Mouse (Mus musculus): ENCODE data around the gene Usp17la. TPM values are rescaled to one million over a fixed set of nuclear protein-coding genes. Genes with fewer than 3 reads are reported as not detected.
"Not testable (repeated sequence)": the region's sequence is repeated elsewhere in the genome, so short reads cannot be mapped to it uniquely, and the experiment has no call there.

Usp17la gene
- polyA plus RNA-seq (2014; fragmentation: Nextera tagmentation; extraction: Ambion mirVana) = not detected in 2 replicates

GRCm38 (mm10) chr7:104856709-104857108 is at the start of gene Usp17la:
Gene Usp17la, plus strand, starts transcription at chr7:104857009.
- H3K9me3 ChIP-seq (ENCODE audit: control insufficient read depth, low read length); H3K27me3 ChIP-seq (replicated peaks; ENCODE audit: control insufficient read depth, insufficient read depth, low read length); H3K4me1 ChIP-seq (replicated peaks; ENCODE audit: control insufficient read depth, insufficient read depth, low read length); ATAC-seq (replicated peaks; ENCODE audit: low FRiP score, low TSS enrichment, low read depth); H3K4me3 ChIP-seq (ENCODE audit: low read depth, low read length); H3K36me3 ChIP-seq (ENCODE audit: control insufficient read depth, insufficient read depth, low read length); H3K9ac ChIP-seq (ENCODE audit: low read length); DNase-seq (ENCODE audit: low spot score); H3K27ac ChIP-seq (ENCODE audit: low read depth); H3K4me2 ChIP-seq (ENCODE audit: low read length): not testable (repeated sequence)
- 70% methylated on average over 2 of the region's 2 CpGs for WGBS

GRCm38 (mm10) chr7:104810335-104810734 is 46.5 kb upstream of the Usp17la start:
- H3K9ac ChIP-seq (ENCODE audit: low read length); H3K4me3 ChIP-seq (ENCODE audit: low read depth, low read length); H3K27me3 ChIP-seq (replicated peaks; ENCODE audit: control insufficient read depth, insufficient read depth, low read length); DNase-seq (ENCODE audit: low spot score); H3K4me2 ChIP-seq (ENCODE audit: low read length); H3K27ac ChIP-seq (ENCODE audit: low read depth); ATAC-seq (replicated peaks; ENCODE audit: low FRiP score, low TSS enrichment, low read depth); H3K36me3 ChIP-seq (ENCODE audit: control insufficient read depth, insufficient read depth, low read length); H3K9me3 ChIP-seq (ENCODE audit: control insufficient read depth, low read length); H3K4me1 ChIP-seq (replicated peaks; ENCODE audit: control insufficient read depth, insufficient read depth, low read length): not testable (repeated sequence)
- 85% methylated on average over 8 of the region's 8 CpGs for WGBS

- Histone ChIP-seq H3K4me2 (ENCODE audit: low read length) (no peak within 1 kb of the TSS), H3K4me1 (replicated peaks; ENCODE audit: control insufficient read depth, insufficient read depth, low read length) (no peaks in the 10 kb centered on the region), H3K36me3 (ENCODE audit: control insufficient read depth, insufficient read depth, low read length) (no peaks in the 10 kb centered on the region), H3K27ac (ENCODE audit: low read depth) (no peak within 1 kb of the TSS), H3K4me3 (ENCODE audit: low read depth, low read length) (no peak within 1 kb of the TSS), H3K27me3 (replicated peaks; ENCODE audit: control insufficient read depth, insufficient read depth, low read length) (no peaks in the 10 kb centered on the region), H3K9me3 (ENCODE audit: control insufficient read depth, low read length) (no peaks in the 10 kb centered on the region), H3K9ac (ENCODE audit: low read length) (no peak within 1 kb of the TSS)
- ATAC-seq (replicated peaks; ENCODE audit: low FRiP score, low TSS enrichment, low read depth) (no peak), DNase-seq (ENCODE audit: low spot score) (no peak)
- 53% methylated on average over 1 of the region's 1 CpGs for WGBS
Measured at GRCm38 (mm10) chr7:104842503-104842902, 14.3 kb upstream of the Usp17la start, which contains the start of gene Usp17lb. Gene Usp17lb, minus strand, starts transcription at chr7:104842603.

GRCm38 (mm10) chr7:104843731-104844287 is 13.0 kb upstream of the Usp17la start:
- WGBS = 94% methylated on average over 1 of the region's 1 CpGs
- Histone ChIP-seq H3K36me3 (ENCODE audit: control insufficient read depth, insufficient read depth, low read length) (no peaks in the 10 kb centered on the region), H3K9me3 (ENCODE audit: control insufficient read depth, low read length) (no peaks in the 10 kb centered on the region), H3K4me3 (ENCODE audit: low read depth, low read length) (no peak overlapping the region), H3K27me3 (replicated peaks; ENCODE audit: control insufficient read depth, insufficient read depth, low read length) (no peaks in the 10 kb centered on the region), H3K4me2 (ENCODE audit: low read length) (no peak overlapping the region), H3K4me1 (replicated peaks; ENCODE audit: control insufficient read depth, insufficient read depth, low read length) (no peaks in the 10 kb centered on the region), H3K27ac (ENCODE audit: low read depth) (no peak overlapping the region), H3K9ac (ENCODE audit: low read length) (no peak overlapping the region)
- ATAC-seq (replicated peaks; ENCODE audit: low FRiP score, low TSS enrichment, low read depth) = no peak
- no peak for DNase-seq (ENCODE audit: low spot score)

- not testable (repeated sequence) for ATAC-seq (replicated peaks; ENCODE audit: low FRiP score, low TSS enrichment, low read depth); DNase-seq (ENCODE audit: low spot score); H3K9me3 ChIP-seq (ENCODE audit: control insufficient read depth, low read length); H3K4me3 ChIP-seq (ENCODE audit: low read depth, low read length); H3K27ac ChIP-seq (ENCODE audit: low read depth); H3K9ac ChIP-seq (ENCODE audit: low read length); H3K4me2 ChIP-seq (ENCODE audit: low read length); H3K36me3 ChIP-seq (ENCODE audit: control insufficient read depth, insufficient read depth, low read length); H3K4me1 ChIP-seq (replicated peaks; ENCODE audit: control insufficient read depth, insufficient read depth, low read length); H3K27me3 ChIP-seq (replicated peaks; ENCODE audit: control insufficient read depth, insufficient read depth, low read length)
- WGBS = 80% methylated on average over 2 of the region's 2 CpGs
Measured at GRCm38 (mm10) chr7:104851546-104851945, 5.3 kb upstream of the Usp17la start.

- ATAC-seq (replicated peaks; ENCODE audit: low FRiP score, low TSS enrichment, low read depth) = no peak
- 84% methylated on average over 3 of the region's 3 CpGs for WGBS
- no peaks in the 10 kb centered on the region for H3K9me3 ChIP-seq (ENCODE audit: control insufficient read depth, low read length)
Measured at GRCm38 (mm10) chr7:104855248-104855750, 1.5 kb upstream of the Usp17la start.

GRCm38 (mm10) chr7:104857683-104858082 is 874 bp downstream of the Usp17la start:
- Histone ChIP-seq H3K4me2 (ENCODE audit: low read length) (no peak overlapping the region), H3K4me1 (replicated peaks; ENCODE audit: control insufficient read depth, insufficient read depth, low read length) (no peaks in the 10 kb centered on the region), H3K27me3 (replicated peaks; ENCODE audit: control insufficient read depth, insufficient read depth, low read length) (no peaks in the 10 kb centered on the region), H3K9ac (ENCODE audit: low read length) (no peak overlapping the region), H3K4me3 (ENCODE audit: low read depth, low read length) (no peak overlapping the region), H3K27ac (ENCODE audit: low read depth) (no peak overlapping the region), H3K36me3 (ENCODE audit: control insufficient read depth, insufficient read depth, low read length) (no peaks in the 10 kb centered on the region), H3K9me3 (ENCODE audit: control insufficient read depth, low read length) (no peaks in the 10 kb centered on the region)
- no peak for ATAC-seq (replicated peaks; ENCODE audit: low FRiP score, low TSS enrichment, low read depth)
- WGBS = 63% methylated on average over 1 of the region's 1 CpGs
- no peak for DNase-seq (ENCODE audit: low spot score)

More at GRCm38 (mm10) chr7:104855248-104855750, 1.5 kb upstream of the Usp17la start:
- H3K27me3 ChIP-seq (replicated peaks; ENCODE audit: control insufficient read depth, insufficient read depth, low read length) = no peaks in the 10 kb centered on the region
- H3K9ac ChIP-seq (ENCODE audit: low read length) = no peak overlapping the region
- no peak overlapping the region for H3K27ac ChIP-seq (ENCODE audit: low read depth)
- no peak overlapping the region for H3K4me3 ChIP-seq (ENCODE audit: low read depth, low read length)
- no peaks in the 10 kb centered on the region for H3K36me3 ChIP-seq (ENCODE audit: control insufficient read depth, insufficient read depth, low read length)
- DNase-seq (ENCODE audit: low spot score) = no peak
- H3K4me1 ChIP-seq (replicated peaks; ENCODE audit: control insufficient read depth, insufficient read depth, low read length) = no peaks in the 10 kb centered on the region
- no peak overlapping the region for H3K4me2 ChIP-seq (ENCODE audit: low read length)

- H3K4me2 ChIP-seq (ENCODE audit: low read length) = no peak overlapping the region
- H3K36me3 ChIP-seq (ENCODE audit: control insufficient read depth, insufficient read depth, low read length) = no peaks in the 10 kb centered on the region
- H3K4me3 ChIP-seq (ENCODE audit: low read depth, low read length) = no peak overlapping the region
- H3K27me3 ChIP-seq (replicated peaks; ENCODE audit: control insufficient read depth, insufficient read depth, low read length) = no peaks in the 10 kb centered on the region
- WGBS = 80% methylated on average over 3 of the region's 3 CpGs
- DNase-seq (ENCODE audit: low spot score) (no peak), ATAC-seq (replicated peaks; ENCODE audit: low FRiP score, low TSS enrichment, low read depth) (no peak)
- no peaks in the 10 kb centered on the region for H3K9me3 ChIP-seq (ENCODE audit: control insufficient read depth, low read length)
- H3K9ac ChIP-seq (ENCODE audit: low read length) = no peak overlapping the region
- H3K27ac ChIP-seq (ENCODE audit: low read depth) = no peak overlapping the region
- H3K4me1 ChIP-seq (replicated peaks; ENCODE audit: control insufficient read depth, insufficient read depth, low read length) = no peaks in the 10 kb centered on the region
Measured at GRCm38 (mm10) chr7:104861381-104861780, 4.6 kb downstream of the Usp17la start.

- no peak for DNase-seq (ENCODE audit: low spot score)
- Histone ChIP-seq H3K4me2 (ENCODE audit: low read length) (no peak within 1 kb of the TSS), H3K9me3 (ENCODE audit: control insufficient read depth, low read length) (no peaks in the 10 kb centered on the region), H3K27me3 (replicated peaks; ENCODE audit: control insufficient read depth, insufficient read depth, low read length) (no peaks in the 10 kb centered on the region), H3K27ac (ENCODE audit: low read depth) (no peak within 1 kb of the TSS), H3K4me3 (ENCODE audit: low read depth, low read length) (no peak within 1 kb of the TSS), H3K36me3 (ENCODE audit: control insufficient read depth, insufficient read depth, low read length) (no peaks in the 10 kb centered on the region), H3K9ac (ENCODE audit: low read length) (no peak within 1 kb of the TSS), H3K4me1 (replicated peaks; ENCODE audit: control insufficient read depth, insufficient read depth, low read length) (no peaks in the 10 kb centered on the region)
- no peak for ATAC-seq (replicated peaks; ENCODE audit: low FRiP score, low TSS enrichment, low read depth)
- WGBS = 47% methylated on average over 1 of the region's 1 CpGs
Measured at GRCm38 (mm10) chr7:104877731-104878130, 20.9 kb downstream of the Usp17la start, which contains the start of gene Olfr665. Gene Olfr665, plus strand, starts transcription at chr7:104878031.
